In genomic region chr3:108225711-108226557, GRCm38 (mm10) we compare ENCODE assay signal across 9 mouse cellular contexts. TPM values are rescaled to one million over a fixed set of nuclear protein-coding genes. Genes with fewer than 3 reads are reported as not detected.
DNase-seq lines count a peak whose midpoint lies in the region; ATAC-seq lines count a peak whose summit lies in the region.
"Had no signal": no experiment of that assay in that cellular context is flagged by ENCODE, and none has a peak within 500 bp of the region (broad histone marks: within the 10 kb centered on the region; RNA-seq: fewer than 3 reads in every experiment).

No protein-coding gene starts in this region.

- WGBS in neural tube, embryonic 12.5 days = 3% methylated on average over 67 of the region's 67 CpGs

- peak overlapping the region; percentile 13; the same call in 1 of the 2 replicates for H3K9ac ChIP-seq in neural tube, embryonic 12.5 days

- no peak overlapping the region for H3K27ac ChIP-seq in neural tube, embryonic 12.5 days

- peaks cover 12% of the 10 kb centered on the region for H3K4me1 ChIP-seq in neural tube, embryonic 12.5 days

- H3K36me3 ChIP-seq in neural tube, embryonic 12.5 days = no peaks in the 10 kb centered on the region

- no peak for ATAC-seq in neural tube, embryonic 12.5 days (ENCODE audit: low FRiP score, low read depth)

- no peaks in the 10 kb centered on the region for H3K9me3 ChIP-seq in neural tube, embryonic 12.5 days

- peak overlapping the region; percentile 37 for H3K4me3 ChIP-seq in neural tube, embryonic 12.5 days

- DNase-seq in cerebellum, postnatal 10 days = peak; percentile 29 to 38
- no peak for DNase-seq in cerebellum, postnatal 36 days
- peak; percentile 36 for DNase-seq in R1 (ENCODE audit: low read depth, low spot score)
- peak; percentile 65 for DNase-seq in gastrocnemius, postnatal 10 days
- DNase-seq in kidney, postnatal 10 days = peak; percentile 65
- no peak for DNase-seq in layer of hippocampus, postnatal 14 days (ENCODE audit: low spot score in 2 of 2)
- DNase-seq in T-cell, adult 2 months (ENCODE audit: low spot score) = no peak

- H3K4me2 ChIP-seq in neural tube, embryonic 12.5 days (replicated peaks) = peak overlapping the region; percentile 71

- peaks cover 48% of the 10 kb centered on the region for H3K27me3 ChIP-seq in neural tube, embryonic 12.5 days (replicated peaks)

RNA-seq across cellular contexts. Expression of gene Sypl2, which starts 0.5 kb away (rescaled TPM):
- 1,000 to 10,000 TPM in 1 of 2 experiments, 100 to 1,000 TPM in 1; 890 to 1,000 TPM for total RNA-seq in gastrocnemius, postnatal 10 days (2021)
- polyA plus RNA-seq in neural tube, embryonic 12.5 days (2016; fragmentation: Nextera tagmentation; extraction: Ambion mirVana) = 0.47 TPM in 2 replicates
- 1 to 10 TPM; 1.8 to 2.6 TPM for total RNA-seq in layer of hippocampus, postnatal 14 days (2021)
- polyA plus RNA-seq: C2C12 had no signal

RNA-seq across cellular contexts. Expression of gene Atxn7l2, which starts 15.2 kb away (rescaled TPM):
- 10 to 100 TPM; 13.2 to 18.4 TPM for total RNA-seq in gastrocnemius, postnatal 10 days (2021)
- 28.8 and 30.4 TPM in 2 replicates for polyA plus RNA-seq in neural tube, embryonic 12.5 days (2016; fragmentation: Nextera tagmentation; extraction: Ambion mirVana)
- 10 to 100 TPM; 20.9 to 24.4 TPM for total RNA-seq in layer of hippocampus, postnatal 14 days (2021)

RNA-seq across cellular contexts. Expression of gene Cyb561d1, which starts 24.9 kb away (rescaled TPM):
- total RNA-seq in gastrocnemius, postnatal 10 days (2021) = 1 to 10 TPM; 3.5 to 4.2 TPM
- 5.0 and 6.0 TPM in 2 replicates for polyA plus RNA-seq in neural tube, embryonic 12.5 days (2016; fragmentation: Nextera tagmentation; extraction: Ambion mirVana)
- total RNA-seq in layer of hippocampus, postnatal 14 days (2021) = 10 to 100 TPM; 11.5 to 12.4 TPM

RNA-seq across cellular contexts. Expression of gene Psma5, which starts 30.8 kb away (rescaled TPM):
- total RNA-seq in gastrocnemius, postnatal 10 days (2021) = 10 to 100 TPM; 94.7 to 96.4 TPM
- 217 and 226 TPM in 2 replicates for polyA plus RNA-seq in neural tube, embryonic 12.5 days (2016; fragmentation: Nextera tagmentation; extraction: Ambion mirVana)
- total RNA-seq in layer of hippocampus, postnatal 14 days (2021) = 10 to 100 TPM; 77.2 to 80.1 TPM

RNA-seq across cellular contexts. Expression of gene Amigo1, which starts 39.8 kb away (rescaled TPM):
- 10 to 100 TPM; 30.7 to 31.6 TPM for total RNA-seq in gastrocnemius, postnatal 10 days (2021)
- 17.7 and 20.0 TPM in 2 replicates for polyA plus RNA-seq in neural tube, embryonic 12.5 days (2016; fragmentation: Nextera tagmentation; extraction: Ambion mirVana)
- 10 to 100 TPM; 47.2 to 49.0 TPM for total RNA-seq in layer of hippocampus, postnatal 14 days (2021)

Comparison
In these comparisons a context has a peak if more than half of its experiments do, and no peak if none do; other contexts are left out.
1. DNase-seq: peak in cerebellum, postnatal 10 days (2 of 2), R1 (single experiment), gastrocnemius, postnatal 10 days (single experiment) and kidney, postnatal 10 days (single experiment); none in cerebellum, postnatal 36 days (0 of 2), layer of hippocampus, postnatal 14 days (0 of 2) and T-cell, adult 2 months (single experiment).
2. RNA of gene Sypl2, which starts 0.5 kb away (total RNA-seq): 890 to 1,000 TPM in gastrocnemius, postnatal 10 days; 1.8 to 2.6 TPM in layer of hippocampus, postnatal 14 days; every median in the first group is over 100 times any median in the second.